Mouse (Mus musculus) adrenal gland (tissue): ENCODE results near the gene Rnf216.

Experiments used
- intact Hi-C: fragments of 180-260 bp; cut with DNase I; formaldehyde crosslinking; loops from one replicate; pipeline ENCODE4 v1.15.1; 2025

Gene Rnf216

DNA sequence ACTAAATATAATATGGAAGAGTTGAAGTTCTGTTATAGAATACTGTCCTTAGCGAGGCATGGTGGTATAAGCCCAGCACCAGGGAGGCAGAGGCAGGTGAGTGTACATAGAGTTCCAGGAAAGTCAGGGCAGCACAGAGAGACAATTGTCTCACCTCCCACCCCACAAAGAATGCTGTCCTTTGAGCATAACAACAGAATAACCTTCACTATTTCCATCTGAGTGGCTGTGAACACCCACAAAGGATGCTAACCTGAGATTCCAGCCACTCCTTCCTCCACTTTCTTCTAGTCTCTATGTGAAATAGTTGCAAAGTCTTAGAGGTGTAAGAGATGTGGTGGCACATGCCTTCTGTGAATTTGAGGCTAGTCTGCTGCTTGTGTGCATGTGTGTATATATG, 89.8 kb downstream of the Rnf216 start:
- intact Hi-C loops = no loop called here

DNA sequence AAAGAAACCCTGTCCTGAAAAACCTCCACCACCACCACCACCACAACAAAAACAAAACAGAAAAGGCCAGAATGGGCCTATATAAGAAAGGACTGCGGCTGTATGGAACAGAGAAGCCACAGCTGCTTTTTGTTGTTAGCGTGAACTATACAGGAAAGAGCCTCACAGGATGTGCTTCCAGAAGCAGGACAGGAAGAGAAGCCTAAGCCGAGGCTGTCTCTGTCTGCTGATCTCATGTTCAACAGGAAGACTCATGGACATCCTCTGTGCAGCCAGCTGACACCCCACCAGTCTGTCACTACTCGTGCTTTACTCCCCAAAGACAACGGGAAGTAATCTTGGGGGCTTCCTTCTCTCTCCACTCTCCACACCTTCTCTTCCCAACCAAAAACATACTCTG, 95.4 kb downstream of the Rnf216 start:
- intact Hi-C loops = no loop called here

DNA sequence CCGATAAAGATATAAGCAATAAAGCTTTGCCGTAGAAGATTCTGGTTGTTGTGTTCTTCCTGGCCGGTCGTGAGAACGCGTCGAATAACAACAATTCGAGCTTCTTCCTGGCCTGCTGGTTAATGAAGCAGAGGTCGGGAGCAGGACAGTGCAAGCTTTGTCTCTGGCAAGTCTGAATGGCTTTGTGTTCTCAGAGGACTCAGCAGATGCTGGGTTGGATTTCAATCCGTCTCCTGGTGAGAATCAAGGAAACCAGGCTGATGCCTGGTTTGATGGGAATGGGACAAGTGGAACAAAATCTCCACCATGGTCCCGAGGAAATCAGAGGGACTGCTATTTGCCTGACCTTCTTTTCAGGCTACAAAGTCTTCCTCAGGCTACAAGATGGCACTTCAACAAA, 103.4 kb downstream of the Rnf216 start:
- intact Hi-C loops = no loop called here

DNA sequence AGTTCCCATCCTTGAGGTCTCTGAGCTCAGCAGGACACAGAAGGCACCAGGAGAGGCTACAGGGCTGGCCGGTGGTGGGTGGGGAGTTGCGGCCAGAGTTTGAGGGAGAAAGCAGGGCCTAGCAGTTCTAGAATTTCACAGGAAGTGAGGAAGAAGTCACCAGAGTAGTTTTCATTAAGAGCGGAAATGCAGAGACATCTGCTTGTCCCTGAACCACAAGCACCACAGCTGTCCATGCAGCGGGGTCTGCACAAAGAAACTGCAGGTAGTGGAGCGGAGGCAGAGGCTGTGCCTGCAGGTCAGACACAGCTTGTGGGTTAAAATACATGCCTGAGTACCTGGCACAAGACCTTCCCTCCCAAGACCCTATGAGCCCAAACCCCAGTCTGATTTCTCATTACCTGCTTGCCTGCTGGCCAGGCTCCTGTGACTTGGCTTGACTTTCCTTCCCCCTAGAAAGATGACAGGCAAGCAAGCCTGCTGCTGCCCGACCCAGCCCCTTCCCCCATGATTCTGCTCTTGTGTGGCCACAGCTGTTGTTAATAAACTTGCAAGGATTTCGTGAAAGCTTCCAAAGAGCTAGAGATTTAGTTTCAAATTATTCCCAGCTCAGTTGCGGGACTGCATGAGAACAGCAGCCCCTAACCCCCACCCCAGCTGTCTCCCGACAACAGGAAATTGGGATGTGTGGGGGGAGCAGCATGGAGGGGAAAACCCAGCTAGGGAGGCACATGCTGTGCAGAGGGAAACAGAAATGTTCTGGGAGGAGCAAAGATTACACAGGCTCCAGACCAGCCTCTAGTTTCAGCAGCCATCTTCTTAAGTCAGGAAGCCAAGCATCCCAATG, 111.9 kb downstream of the Rnf216 start:
- intact Hi-C loops = loop anchor here (5.0 kb wide), 1 partner anchor 54 kb away; no protein-coding TSS in a partner anchor

DNA sequence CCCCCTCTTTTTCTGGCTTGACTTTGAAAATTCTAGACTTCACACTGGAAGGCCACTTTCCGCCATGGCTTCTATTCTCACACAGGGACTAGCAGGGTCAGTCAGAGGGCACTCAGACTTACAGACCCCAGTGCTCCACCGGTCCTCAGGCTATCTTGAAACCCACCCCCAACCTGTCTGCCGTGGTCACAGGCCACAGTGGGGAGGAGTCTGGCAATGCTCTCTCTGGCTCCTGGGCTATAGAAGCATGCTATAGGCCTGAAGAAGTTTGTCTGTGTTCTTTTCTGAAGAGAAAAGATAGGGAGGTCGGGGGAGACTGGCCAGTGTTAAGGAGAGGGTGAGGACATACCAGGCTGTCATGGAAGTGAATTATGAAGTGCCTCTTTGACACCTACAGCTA, 112.7 kb downstream of the Rnf216 start:
- intact Hi-C loops = loop anchor here (5.0 kb wide), 1 partner anchor 53 kb away; no protein-coding TSS in a partner anchor

DNA sequence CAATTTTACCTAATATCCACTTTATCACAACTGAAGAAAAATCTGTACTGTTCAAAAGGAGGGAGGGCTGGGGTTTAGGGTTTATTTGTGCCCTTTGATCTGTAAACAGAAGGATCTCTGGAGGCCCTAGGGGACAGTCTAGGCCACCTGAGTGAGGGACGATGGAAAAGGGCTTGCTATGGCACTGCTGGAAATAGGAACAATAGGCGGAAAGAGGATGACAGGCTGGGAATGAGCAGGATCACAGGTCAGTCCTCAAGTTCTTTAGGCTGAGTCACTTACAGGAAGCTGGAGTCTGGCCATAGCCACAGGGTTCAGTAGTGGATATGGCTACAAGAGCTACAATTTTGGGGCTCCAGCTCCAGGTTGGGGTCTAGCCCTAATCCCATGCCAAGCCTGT, 114.6 kb downstream of the Rnf216 start:
- intact Hi-C loops = no loop called here

DNA sequence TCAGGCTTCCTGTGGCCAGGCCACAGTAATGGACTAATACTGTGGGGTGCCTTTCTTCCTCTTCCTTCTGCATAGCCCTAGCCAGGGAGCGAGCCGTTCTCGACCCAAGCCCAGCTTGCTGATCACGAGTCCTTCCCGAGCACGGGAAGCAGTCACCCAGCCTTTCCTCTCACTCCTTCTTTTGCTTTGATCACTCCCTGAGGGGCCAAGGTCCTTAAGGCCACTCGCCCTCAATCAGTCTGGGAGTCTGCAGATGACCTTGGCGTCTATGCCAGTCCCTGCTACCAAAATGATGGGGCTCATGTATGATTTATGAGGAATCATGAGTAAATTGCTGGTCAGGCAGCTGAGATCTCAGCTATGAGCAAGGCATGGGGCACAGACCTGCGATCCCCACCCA, 115.3 kb downstream of the Rnf216 start:
- intact Hi-C loops = no loop called here

DNA sequence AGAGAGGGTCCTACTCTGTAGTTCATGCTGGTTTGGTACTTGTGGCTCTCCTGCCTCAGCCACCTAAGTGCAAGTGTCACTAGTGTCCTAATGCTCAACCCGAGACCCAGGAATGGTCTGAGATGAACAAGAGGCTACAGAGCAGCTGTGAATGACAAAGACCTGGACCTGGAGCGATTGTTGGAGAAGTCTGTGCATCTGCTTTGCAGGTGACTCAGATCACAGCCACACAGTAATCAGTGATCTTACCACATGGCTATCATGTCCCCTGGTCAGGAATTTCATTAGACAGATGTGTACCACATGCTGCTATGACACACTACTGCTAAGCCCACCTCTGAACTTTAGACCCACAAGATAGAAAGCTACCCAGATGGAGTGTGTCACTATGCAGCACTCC, 118.0 kb downstream of the Rnf216 start:
- intact Hi-C loops = no loop called here

DNA sequence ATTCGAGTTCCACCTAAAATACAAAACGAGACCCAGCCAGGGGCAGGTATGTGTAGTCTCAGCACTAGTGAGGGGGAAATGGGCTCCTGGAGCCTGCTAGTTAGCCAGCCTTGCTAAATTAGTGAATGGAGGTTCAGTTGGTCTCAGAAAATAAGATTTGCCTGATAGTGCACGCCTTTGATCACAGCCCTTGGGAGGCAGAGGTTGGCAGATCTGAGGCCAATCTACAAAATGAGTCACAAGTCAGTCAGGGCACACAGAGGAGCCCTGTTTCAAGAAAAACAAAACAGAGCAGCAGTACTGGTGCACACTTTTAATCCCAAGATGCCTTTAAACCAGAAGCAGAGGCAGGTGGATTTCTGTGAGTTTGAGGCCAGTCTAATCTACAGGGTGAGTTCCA, 123.6 kb downstream of the Rnf216 start:
- intact Hi-C loops = no loop called here

DNA sequence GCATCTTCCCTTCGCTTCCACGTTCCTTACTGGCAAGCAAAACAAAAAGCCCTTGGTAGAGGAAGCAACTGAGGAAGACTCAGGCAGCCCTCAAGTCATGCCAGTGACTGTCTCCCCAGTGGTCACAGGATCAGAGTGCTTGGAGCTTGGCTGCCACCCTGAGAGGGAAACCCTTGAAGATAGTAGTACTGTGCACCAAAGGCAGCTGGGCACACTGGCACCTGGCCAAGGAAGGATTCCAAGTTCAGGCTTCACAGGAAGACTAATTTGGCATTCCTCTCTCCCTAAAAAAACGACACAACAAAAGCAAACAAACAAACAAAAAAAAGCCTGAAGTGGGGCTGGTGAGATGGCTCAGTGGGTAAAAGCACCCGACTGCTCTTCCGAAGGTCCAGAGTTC, 124.3 kb downstream of the Rnf216 start:
- intact Hi-C loops = no loop called here

DNA sequence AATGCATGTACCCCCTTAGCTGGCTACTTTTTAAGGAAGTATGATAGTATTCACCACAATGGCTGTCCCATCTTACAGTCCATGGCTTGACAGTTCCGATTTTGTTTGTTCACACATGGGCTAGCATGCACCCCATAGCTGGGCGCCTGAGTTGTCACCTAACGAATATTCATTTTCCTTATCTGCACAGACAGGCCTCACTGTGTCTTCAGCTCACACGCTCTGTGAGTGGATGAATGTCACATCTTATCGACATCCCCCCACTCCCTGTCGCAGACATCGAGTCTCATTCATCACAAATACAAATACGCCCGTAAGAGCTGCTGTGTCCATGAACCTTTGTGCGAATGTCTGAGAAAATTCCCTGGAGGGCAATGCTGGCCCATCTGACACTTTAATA, 128.5 kb downstream of the Rnf216 start:
- intact Hi-C loops = no loop called here

DNA sequence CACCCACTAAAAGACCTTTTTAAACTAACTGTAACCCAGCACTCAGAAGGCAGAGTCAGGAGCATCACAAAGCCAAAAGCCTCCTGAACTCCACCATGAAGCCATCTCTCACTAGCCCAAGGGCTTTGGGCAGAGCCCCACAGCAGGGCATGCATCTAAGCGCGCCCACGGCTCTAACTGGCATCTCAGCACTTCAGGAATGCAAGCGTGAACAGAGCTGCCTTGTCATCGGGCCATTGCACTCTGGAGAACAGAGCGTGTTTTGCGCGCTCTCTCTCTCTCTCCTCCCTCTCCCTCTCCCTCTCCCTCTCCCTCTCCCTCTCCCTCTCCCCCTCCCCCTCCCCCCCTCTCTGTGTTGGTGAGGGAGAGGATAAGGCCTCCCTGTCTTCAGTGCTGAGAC, 129.6 kb downstream of the Rnf216 start:
- intact Hi-C loops = no loop called here

DNA sequence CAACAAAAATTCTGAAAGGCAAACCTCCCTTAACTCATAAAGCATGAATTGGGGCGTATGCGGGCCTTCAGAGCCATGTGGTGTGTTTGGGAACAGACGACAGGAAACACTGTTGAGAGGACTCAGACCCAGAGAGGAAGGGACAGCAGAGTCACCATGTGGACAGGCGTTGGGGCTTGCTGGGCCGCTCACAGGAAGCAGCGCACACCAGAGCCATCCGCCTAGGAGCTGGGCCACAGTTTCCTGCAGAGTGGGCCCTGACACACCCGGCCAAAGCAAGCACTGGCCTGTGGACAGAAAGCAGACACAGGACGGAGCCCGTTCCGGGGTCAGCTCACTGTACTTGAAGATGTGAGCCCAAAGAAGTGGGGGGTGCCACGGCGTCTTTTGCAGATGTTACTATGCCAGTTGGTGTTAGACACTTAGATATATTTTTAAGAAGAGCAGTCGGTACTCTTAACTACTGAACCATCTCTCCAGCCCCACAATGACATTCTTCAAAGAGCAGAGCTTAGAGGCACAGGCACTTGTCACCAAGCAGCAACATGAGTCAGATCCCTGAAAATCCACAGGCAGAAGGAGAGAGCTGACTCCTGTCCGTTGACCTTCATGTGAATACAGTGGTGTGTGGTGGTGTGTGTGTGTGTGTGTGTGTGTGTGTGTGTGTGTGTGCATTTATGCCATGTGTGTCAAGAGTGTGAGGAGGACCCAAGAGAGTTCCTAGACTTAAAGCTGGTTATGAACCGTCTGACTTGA, 130.6 kb downstream of the Rnf216 start:
- intact Hi-C loops = no loop called here

DNA sequence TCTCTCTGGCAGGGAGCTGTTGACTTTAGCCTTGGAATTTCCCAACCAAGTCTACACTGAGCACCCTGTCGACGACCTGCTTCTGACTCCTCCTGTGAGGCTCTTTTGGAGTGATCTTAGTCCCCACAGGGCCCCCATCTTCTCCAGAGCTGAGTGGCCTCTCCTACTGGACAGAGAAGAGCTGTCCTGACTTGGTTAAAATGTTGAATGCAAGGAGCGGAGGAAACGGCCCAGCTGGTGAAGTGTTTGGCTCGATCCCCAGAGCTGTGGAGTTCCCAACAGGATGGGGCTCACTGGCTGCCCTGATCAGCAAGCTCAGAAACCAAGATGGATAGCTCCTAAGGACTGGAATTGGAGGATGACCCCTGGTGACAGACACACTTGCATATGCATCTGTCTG, 136.3 kb downstream of the Rnf216 start:
- intact Hi-C loops = no loop called here

DNA sequence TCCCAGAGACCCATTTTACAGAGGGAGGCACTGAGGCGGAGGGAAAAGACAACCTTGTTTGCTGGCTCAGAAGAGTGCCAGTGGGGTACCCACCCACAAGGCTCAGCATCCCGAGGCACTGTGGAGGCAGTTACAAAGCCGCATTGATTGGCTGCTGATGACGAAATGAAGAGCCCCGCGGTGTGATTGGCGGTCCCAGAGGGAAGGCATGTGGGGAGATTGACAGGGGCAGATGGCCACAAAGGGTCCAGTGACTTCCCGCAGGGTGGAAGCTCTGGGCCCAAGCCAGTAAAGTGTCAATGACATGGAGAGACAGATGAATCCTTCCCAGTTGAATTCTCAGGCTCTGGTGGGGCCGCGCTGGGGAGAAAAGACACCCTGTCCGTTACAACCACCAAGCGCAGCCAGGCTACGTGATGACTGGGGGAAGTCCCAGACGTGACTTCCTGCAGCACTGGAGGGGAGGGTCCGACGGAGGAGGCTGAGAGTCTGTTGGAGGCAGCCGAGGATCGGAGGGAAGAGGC, 138.1 kb downstream of the Rnf216 start:
- intact Hi-C loops = no loop called here

DNA sequence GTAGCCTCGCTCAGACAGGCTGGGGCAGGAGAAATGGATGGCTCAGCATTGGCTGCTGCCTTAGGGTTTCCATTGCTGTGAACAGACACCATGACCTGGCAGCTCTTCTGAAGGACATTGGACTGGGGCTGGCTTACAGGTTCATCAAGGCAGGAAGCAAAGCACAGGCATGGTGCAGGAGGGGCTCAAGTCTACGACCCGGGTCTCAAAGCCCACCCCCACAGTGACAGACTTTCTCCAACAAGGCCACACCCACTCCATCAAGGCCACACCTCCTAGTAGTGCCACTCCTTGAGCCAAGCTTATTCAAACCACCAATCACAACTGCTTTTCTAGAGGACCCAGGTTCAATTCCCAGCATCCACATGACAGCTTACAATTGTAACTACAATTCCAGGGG, 138.8 kb downstream of the Rnf216 start:
- intact Hi-C loops = no loop called here

DNA sequence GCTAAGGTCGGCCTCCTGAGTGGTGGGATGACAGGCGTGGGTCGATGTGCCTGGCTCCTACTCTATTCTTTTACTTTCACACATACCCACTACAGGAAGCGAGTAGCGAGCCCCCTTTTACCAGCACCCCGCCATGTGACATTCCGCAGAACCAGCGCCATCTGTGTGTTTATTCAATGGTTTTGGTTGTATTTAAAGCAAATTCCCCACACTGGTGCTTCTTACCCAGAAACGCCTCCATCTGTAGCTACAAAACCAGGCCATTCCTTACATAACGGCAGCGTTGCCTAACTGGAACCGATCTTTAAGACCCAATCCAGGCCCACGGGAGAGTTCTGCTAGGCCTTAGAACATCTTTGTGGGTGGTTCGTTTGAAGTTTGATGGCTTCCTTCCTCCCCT, 144.4 kb downstream of the Rnf216 start:
- intact Hi-C loops = no loop called here

DNA sequence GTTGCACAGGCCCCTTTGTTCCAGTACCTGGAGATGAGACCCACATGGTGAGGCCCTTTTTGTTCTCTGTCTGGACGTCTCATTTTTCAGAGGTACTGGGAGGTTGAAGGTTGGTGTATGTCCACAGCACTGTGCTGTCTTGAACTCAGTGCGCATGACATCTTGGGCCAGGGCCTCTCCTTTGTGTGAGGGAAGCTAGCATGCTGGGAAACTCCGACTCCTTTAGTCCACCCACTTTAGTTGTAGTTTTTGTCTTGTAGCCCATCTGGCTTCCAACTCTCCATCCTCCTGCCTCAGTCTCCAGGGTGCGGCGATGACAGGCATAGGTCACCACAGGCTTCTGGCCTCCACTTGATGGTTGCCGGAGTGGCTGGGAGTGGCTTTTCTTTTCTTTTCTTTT, 148.1 kb downstream of the Rnf216 start:
- intact Hi-C loops = no loop called here

DNA sequence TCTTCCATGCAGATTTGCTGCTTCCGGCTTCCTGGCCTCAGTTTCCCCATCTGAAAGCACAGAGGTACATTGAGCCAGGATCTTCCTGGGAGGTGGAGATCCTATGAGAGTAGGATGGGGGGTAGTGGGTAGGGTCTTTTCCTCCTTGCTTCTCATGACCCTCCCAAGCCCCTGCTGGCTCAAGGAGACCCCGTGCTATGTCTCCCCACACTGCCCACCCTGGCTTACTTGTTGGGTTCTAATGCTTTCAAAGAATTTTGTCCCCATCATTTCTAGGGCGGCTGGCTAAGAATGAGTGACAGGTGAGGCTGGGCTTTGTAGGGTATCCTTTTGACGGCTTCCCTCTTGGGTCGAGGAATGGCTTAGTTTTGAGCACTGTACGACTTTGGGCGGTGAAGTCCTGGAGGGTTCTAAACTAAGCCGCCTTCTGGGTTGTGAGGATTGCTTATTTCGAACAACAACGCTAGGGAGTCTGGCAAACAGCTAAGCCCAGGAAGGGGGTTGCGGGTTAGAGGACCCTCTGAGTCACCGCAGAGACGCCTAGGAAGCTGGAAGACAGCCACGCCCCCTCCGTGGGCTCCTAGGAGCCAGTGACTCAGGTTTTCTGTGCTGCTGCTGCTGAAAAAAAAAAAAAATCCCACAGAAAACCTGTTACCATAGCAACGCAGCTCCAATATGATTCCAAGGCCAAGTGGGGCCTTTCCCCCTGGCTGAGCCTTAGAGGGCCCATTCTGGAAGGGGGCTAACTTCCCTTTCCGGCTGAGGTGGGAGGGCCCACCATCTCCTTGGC, 148.9 kb downstream of the Rnf216 start:
- intact Hi-C loops = no loop called here

DNA sequence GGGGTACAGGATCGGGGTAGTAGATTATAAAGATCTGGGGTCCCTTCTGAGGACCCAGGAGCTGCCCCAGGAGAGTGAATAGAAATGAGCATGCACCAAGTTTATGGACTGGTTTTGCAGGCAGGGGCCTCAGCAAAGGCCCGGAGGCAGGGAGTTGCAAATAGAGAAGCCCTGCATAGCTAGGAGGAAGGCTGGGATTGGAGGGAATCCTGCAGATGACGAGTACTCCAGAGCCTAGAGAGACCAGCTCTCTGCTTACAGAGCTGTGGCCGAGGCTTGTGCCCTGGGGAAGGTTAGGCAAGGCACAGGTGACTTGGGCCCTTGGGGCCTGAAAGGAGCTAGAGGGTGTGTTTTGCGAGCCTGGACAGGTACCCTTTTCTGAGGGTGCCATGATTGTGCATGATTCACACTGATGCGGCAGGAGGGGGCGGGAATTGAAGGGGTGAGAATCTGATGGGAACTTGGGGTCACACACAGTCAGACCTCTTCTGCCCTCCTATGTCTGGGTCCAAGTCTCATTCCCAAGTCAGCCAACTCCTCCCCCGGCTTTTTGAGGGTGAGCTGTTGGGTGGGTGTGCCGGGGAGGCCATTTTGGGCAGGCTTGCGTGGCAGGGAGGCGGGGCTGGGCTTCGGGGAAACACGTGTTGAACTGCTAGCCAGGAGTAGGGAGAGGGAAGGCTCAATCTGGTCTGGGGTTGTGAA, 149.6 kb downstream of the Rnf216 start:
- intact Hi-C loops = no loop called here

DNA sequence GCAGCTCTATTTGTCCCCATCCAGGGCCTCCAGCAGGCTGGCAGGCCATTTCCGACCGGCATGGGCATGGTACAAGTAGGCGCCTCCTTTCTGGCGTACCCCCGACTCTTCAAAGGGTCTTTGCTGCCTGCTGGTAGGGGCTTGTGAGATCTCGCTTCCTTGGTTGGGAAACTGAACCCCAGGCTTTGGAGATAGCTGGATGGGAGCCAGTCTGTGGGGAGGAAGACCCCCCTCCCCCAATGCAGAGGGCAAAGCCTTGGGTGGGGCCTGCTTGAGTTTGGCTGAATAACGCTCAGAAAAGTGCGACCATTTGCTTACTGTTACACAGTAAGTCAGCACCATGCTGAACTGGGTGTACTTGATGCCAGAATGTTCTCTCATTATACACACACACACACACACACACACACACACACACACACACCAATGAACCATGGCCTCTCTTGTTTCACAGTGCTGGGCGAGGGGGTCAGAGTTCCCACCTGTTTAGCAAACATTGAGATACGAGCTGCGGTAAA, 150.3 kb downstream of the Rnf216 start:
- intact Hi-C loops = no loop called here
